Mouse (Mus musculus): ENCODE measurements around the gene Madd. TPM values are rescaled to one million over a fixed set of nuclear protein-coding genes. Genes with fewer than 3 reads are reported as not detected.
"Not testable (repeated sequence)": the region's sequence is repeated elsewhere in the genome, so short reads cannot be mapped to it uniquely, and the experiment has no call there.

The Madd gene
- total RNA-seq, 1 experiment from 2014 or later, result 155 TPM

GRCm38 (mm10) chr2:91112491-91112890, 71.1 kb downstream of the Madd start:
- ATAC-seq (replicated peaks; ENCODE audit: insufficient number of reproducible peaks, low FRiP score, low TSS enrichment, poor library complexity, severe bottlenecking), result no peak

GRCm38 (mm10) chr2:91111832-91112231, 71.8 kb downstream of the Madd start:
- ATAC-seq (replicated peaks; ENCODE audit: insufficient number of reproducible peaks, low FRiP score, low TSS enrichment, poor library complexity, severe bottlenecking), result not testable (repeated sequence)

GRCm38 (mm10) chr2:91110429-91110828, 73.2 kb downstream of the Madd start:
- ATAC-seq (replicated peaks; ENCODE audit: insufficient number of reproducible peaks, low FRiP score, low TSS enrichment, poor library complexity, severe bottlenecking), result no peak

- peak; percentile 15; the same call in 1 of the 2 replicates for ATAC-seq (replicated peaks; ENCODE audit: insufficient number of reproducible peaks, low FRiP score, low TSS enrichment, poor library complexity, severe bottlenecking)
These were observed 73.7 kb downstream of the Madd start for GRCm38 (mm10) chr2:91109807-91110385.

- no peak for ATAC-seq (replicated peaks; ENCODE audit: insufficient number of reproducible peaks, low FRiP score, low TSS enrichment, poor library complexity, severe bottlenecking)
These were observed 74.4 kb downstream of the Madd start for GRCm38 (mm10) chr2:91109241-91109640.

- ATAC-seq (replicated peaks; ENCODE audit: insufficient number of reproducible peaks, low FRiP score, low TSS enrichment, poor library complexity, severe bottlenecking), result no peak
These were observed 75.5 kb downstream of the Madd start for GRCm38 (mm10) chr2:91108156-91108555.

- peak; percentile 44; the same call in 1 of the 2 replicates for ATAC-seq (replicated peaks; ENCODE audit: insufficient number of reproducible peaks, low FRiP score, low TSS enrichment, poor library complexity, severe bottlenecking)
These were observed 82.4 kb downstream of the Madd start for GRCm38 (mm10) chr2:91101124-91101740.

GRCm38 (mm10) chr2:91098156-91098555, 85.5 kb downstream of the Madd start:
- 0 out of 2 replicates have a peak, but pooled peaks have one; percentile 4 for ATAC-seq (replicated peaks; ENCODE audit: insufficient number of reproducible peaks, low FRiP score, low TSS enrichment, poor library complexity, severe bottlenecking)

- no peak for ATAC-seq (replicated peaks; ENCODE audit: insufficient number of reproducible peaks, low FRiP score, low TSS enrichment, poor library complexity, severe bottlenecking)
These were observed 86.6 kb downstream of the Madd start for GRCm38 (mm10) chr2:91097015-91097414.

- peak; percentile 73 for ATAC-seq (replicated peaks; ENCODE audit: insufficient number of reproducible peaks, low FRiP score, low TSS enrichment, poor library complexity, severe bottlenecking)
These were observed 87.1 kb downstream of the Madd start for GRCm38 (mm10) chr2:91096524-91096923.

GRCm38 (mm10) chr2:91090827-91091226, 92.8 kb downstream of the Madd start:
- no peak for ATAC-seq (replicated peaks; ENCODE audit: insufficient number of reproducible peaks, low FRiP score, low TSS enrichment, poor library complexity, severe bottlenecking)

- ATAC-seq (replicated peaks; ENCODE audit: insufficient number of reproducible peaks, low FRiP score, low TSS enrichment, poor library complexity, severe bottlenecking), result peak; percentile 12; the same call in 1 of the 2 replicates
These were observed 93.4 kb downstream of the Madd start for GRCm38 (mm10) chr2:91090208-91090607.

- peak; percentile 64 for ATAC-seq (replicated peaks; ENCODE audit: insufficient number of reproducible peaks, low FRiP score, low TSS enrichment, poor library complexity, severe bottlenecking)
These were observed 94.7 kb downstream of the Madd start for GRCm38 (mm10) chr2:91088987-91089386.

GRCm38 (mm10) chr2:91087453-91087852, 96.2 kb downstream of the Madd start:
- ATAC-seq (replicated peaks; ENCODE audit: insufficient number of reproducible peaks, low FRiP score, low TSS enrichment, poor library complexity, severe bottlenecking), result no peak

Other genes starting within 250 kb of the Madd start
- 22.3 to 60.8 TPM (median 27.6 TPM) in 3 replicates for gene Celf1, start 243.5 kb downstream of the Madd start, total RNA-seq (2017)
- gene Rapsn, start 148.2 kb downstream of the Madd start, total RNA-seq (2017), result 4.3 TPM in 1 of 3 replicates, not detected in the others
- gene Psmc3, start 129.8 kb downstream of the Madd start, total RNA-seq (2017), result 235 to 255 TPM (median 248 TPM) in 3 replicates
- gene Slc39a13, start 113.4 kb downstream of the Madd start, total RNA-seq (2017), result 15.6 to 33.3 TPM (median 26.7 TPM) in 3 replicates
- gene Spi1, start 101.4 kb downstream of the Madd start, total RNA-seq (2017), result 306 to 616 TPM (median 505 TPM) in 3 replicates
- 1.4 to 5.2 TPM (median 3.7 TPM) in 3 replicates for gene Mybpc3, start 65.7 kb downstream of the Madd start, total RNA-seq (2017)
- gene Nr1h3, start 19.0 kb upstream of the Madd start, total RNA-seq (2017), result 6.7 to 13.1 TPM (median 9.3 TPM) in 3 replicates
- gene Acp2, start 19.0 kb upstream of the Madd start, total RNA-seq (2017), result 16.0 to 20.6 TPM (median 17.2 TPM) in 3 replicates
- gene Ddb2, start 53.1 kb upstream of the Madd start, total RNA-seq (2017), result 8.5 to 15.4 TPM (median 8.8 TPM) in 3 replicates
- 0.53 TPM in 1 of 3 replicates, not detected in the others for gene Pacsin3, start 72.1 kb upstream of the Madd start, total RNA-seq (2017)
- gene Arfgap2, start 81.1 kb upstream of the Madd start, total RNA-seq (2017), result 34.0 to 45.8 TPM (median 35.3 TPM) in 3 replicates